ENCODE assay signal across 9 mouse cellular contexts in the genomic region with DNA sequence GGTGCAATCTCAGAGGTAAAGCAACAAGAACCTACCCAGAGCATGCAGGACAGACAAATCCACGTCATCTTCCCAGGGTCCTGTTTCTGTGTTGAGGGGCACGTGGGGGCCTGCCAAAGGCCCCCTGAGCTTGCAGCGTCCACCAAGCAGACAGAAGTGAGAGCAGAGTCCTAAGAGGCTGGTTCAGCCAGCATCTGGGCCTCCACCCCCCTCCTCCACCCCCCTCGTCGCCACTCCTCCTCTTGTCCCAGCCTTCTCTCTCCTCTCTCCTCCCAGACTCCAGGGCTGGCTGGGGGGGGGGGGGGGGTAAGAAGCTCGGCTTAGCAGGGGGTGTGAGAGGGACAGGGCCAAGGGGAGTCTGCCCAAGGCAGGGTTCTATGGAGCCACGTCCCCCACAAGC. TPM values are rescaled to one million over a fixed set of nuclear protein-coding genes. Genes with fewer than 3 reads are reported as not detected.
DNase-seq lines count a peak whose midpoint lies in the region; ATAC-seq and TF ChIP-seq lines count a peak whose summit lies in the region.
"Had no signal": no experiment of that assay in that cellular context is flagged by ENCODE, and none has a peak within 500 bp of the region (broad histone marks: within the 10 kb centered on the region; RNA-seq: fewer than 3 reads in every experiment).

No protein-coding gene starts in this region.

- H3K4me3 ChIP-seq in lung, postnatal 0 days (ENCODE audit: low read depth, low read length): 0 out of 2 replicates have a peak overlapping the region, but pooled peaks have one; percentile 9
- no peak overlapping the region for H3K4me3 ChIP-seq in forebrain, embryonic 14.5 days (ENCODE audit: low read depth, low read length)
- peak overlapping the region; percentile 38 for H3K4me3 ChIP-seq in intestine, embryonic 16.5 days (ENCODE audit: low read length)

- 17% methylated on average over 7 of the region's 7 CpGs for WGBS in lung, postnatal 0 days
- 37% methylated on average over 6 of the region's 7 CpGs for WGBS in forebrain, embryonic 14.5 days
- 25% methylated on average over 7 of the region's 7 CpGs for WGBS in intestine, embryonic 16.5 days

- no peak overlapping the region for H3K9ac ChIP-seq in lung, postnatal 0 days (replicated peaks; ENCODE audit: low read depth)
- no peak overlapping the region; the same call in 1 of the 2 replicates for H3K9ac ChIP-seq in forebrain, embryonic 14.5 days (ENCODE audit: low read length)
- H3K9ac ChIP-seq in intestine, embryonic 16.5 days (ENCODE audit: low read depth, low read length): peak overlapping the region; percentile 52

- ATAC-seq in lung, postnatal 0 days: peak; percentile 52
- ATAC-seq in forebrain, embryonic 14.5 days: no peak
- ATAC-seq in intestine, embryonic 16.5 days: peak; percentile 54; the same call in 1 of the 2 replicates
- no peak for ATAC-seq in CD4-positive, CD25-positive, alpha-beta regulatory T cell, adult 4 months

- peaks cover 11% of the 10 kb centered on the region for H3K4me1 ChIP-seq in lung, postnatal 0 days (ENCODE audit: insufficient read depth, low read depth, low read length)
- peaks cover 9% of the 10 kb centered on the region for H3K4me1 ChIP-seq in forebrain, embryonic 14.5 days (ENCODE audit: control insufficient read depth, insufficient read depth, low read length)
- H3K4me1 ChIP-seq in intestine, embryonic 16.5 days (ENCODE audit: control insufficient read depth, insufficient read depth, low read length): peaks cover 21% of the 10 kb centered on the region

- DNase-seq in lung, postnatal 0 days (ENCODE audit: low spot score): no peak
- DNase-seq in lung, postnatal 25 days (ENCODE audit: low spot score): no peak
- DNase-seq in forebrain, embryonic 14.5 days (ENCODE audit: low spot score): no peak
- DNase-seq in skeletal muscle tissue, adult 2 months (ENCODE audit: low read depth, low spot score): peak; percentile 52
- DNase-seq in urinary bladder, postnatal 36 days (ENCODE audit: low spot score in 2 of 2): no peak
- DNase-seq: adrenal gland, postnatal 25 days; thymus, adult 2 months had no signal

- no peaks in the 10 kb centered on the region for H3K9me3 ChIP-seq in lung, postnatal 0 days (ENCODE audit: low read length)
- H3K9me3 ChIP-seq in forebrain, embryonic 14.5 days (replicated peaks; ENCODE audit: control insufficient read depth, low read length): no peaks in the 10 kb centered on the region
- no peaks in the 10 kb centered on the region for H3K9me3 ChIP-seq in intestine, embryonic 16.5 days (ENCODE audit: control insufficient read depth, low read length)

- H3K4me2 ChIP-seq in lung, postnatal 0 days (replicated peaks; ENCODE audit: low read depth, low read length): peak overlapping the region; percentile 15; the same call in 1 of the 2 replicates
- no peak overlapping the region for H3K4me2 ChIP-seq in forebrain, embryonic 14.5 days (ENCODE audit: low read length)
- H3K4me2 ChIP-seq in intestine, embryonic 16.5 days (ENCODE audit: low read depth, low read length): peak overlapping the region; percentile 48

- H3K27me3 ChIP-seq in lung, postnatal 0 days (replicated peaks; ENCODE audit: insufficient read depth, low read length): no peaks in the 10 kb centered on the region
- no peaks in the 10 kb centered on the region for H3K27me3 ChIP-seq in forebrain, embryonic 14.5 days (replicated peaks; ENCODE audit: control insufficient read depth, insufficient read depth, low read length)
- H3K27me3 ChIP-seq in intestine, embryonic 16.5 days (replicated peaks; ENCODE audit: control insufficient read depth, insufficient read depth, low read length): peaks cover 2% of the 10 kb centered on the region; the same call in 1 of the 2 replicates

- no peak for TF ChIP-seq CTCF in lung, postnatal 0 days (IDR thresholded peaks at IDR 0.05)

- no peaks in the 10 kb centered on the region for H3K36me3 ChIP-seq in lung, postnatal 0 days (ENCODE audit: insufficient read depth, low read length)
- H3K36me3 ChIP-seq in forebrain, embryonic 14.5 days (ENCODE audit: control insufficient read depth, insufficient read depth, low read length): no peaks in the 10 kb centered on the region
- no peaks in the 10 kb centered on the region for H3K36me3 ChIP-seq in intestine, embryonic 16.5 days (ENCODE audit: control insufficient read depth, insufficient read depth, low read length)

- TF ChIP-seq EP300 in lung, postnatal 0 days (IDR thresholded peaks at IDR 0.05): no peak

- H3K27ac ChIP-seq in lung, postnatal 0 days (ENCODE audit: low read length): peak overlapping the region; percentile 75
- H3K27ac ChIP-seq in forebrain, embryonic 14.5 days (ENCODE audit: low read depth, low read length): peak overlapping the region; percentile 9; the same call in 1 of the 2 replicates
- peak overlapping the region; percentile 80 for H3K27ac ChIP-seq in intestine, embryonic 16.5 days (ENCODE audit: low read length)

RNA-seq across cellular contexts. Expression of gene Tns1, which starts 33.1 kb away (rescaled TPM):
- polyA plus RNA-seq in lung, postnatal 0 days (2015; fragmentation: Nextera tagmentation; extraction: Ambion mirVana): 184 and 185 TPM in 2 replicates
- 7.7 and 9.4 TPM in 2 replicates for polyA plus RNA-seq in forebrain, embryonic 14.5 days (2014; fragmentation: Nextera tagmentation; extraction: Ambion mirVana)
- polyA plus RNA-seq in intestine, embryonic 16.5 days (2015; fragmentation: Nextera tagmentation; extraction: Ambion mirVana): 20.2 and 23.4 TPM in 2 replicates
- 10 to 100 TPM; 19.0 to 40.5 TPM for polyA plus RNA-seq in CD4-positive, CD25-positive, alpha-beta regulatory T cell, adult 4 months (2017; shearing (Covaris generic))

RNA-seq across cellular contexts. Expression of gene Rufy4, which starts 34.2 kb away (rescaled TPM):
- polyA plus RNA-seq in lung, postnatal 0 days (2015; fragmentation: Nextera tagmentation; extraction: Ambion mirVana): 0.42 and 0.43 TPM in 2 replicates
- 0.24 and 0.27 TPM in 2 replicates for polyA plus RNA-seq in forebrain, embryonic 14.5 days (2014; fragmentation: Nextera tagmentation; extraction: Ambion mirVana)
- 0.12 and 0.31 TPM in 2 replicates for polyA plus RNA-seq in intestine, embryonic 16.5 days (2015; fragmentation: Nextera tagmentation; extraction: Ambion mirVana)
- polyA plus RNA-seq in CD4-positive, CD25-positive, alpha-beta regulatory T cell, adult 4 months (2017; shearing (Covaris generic)): not detected

Comparison
In these comparisons a context has a peak if more than half of its experiments do, and no peak if none do; other contexts are left out.
1. ATAC-seq: peak in lung, postnatal 0 days (single experiment) and intestine, embryonic 16.5 days (single experiment); none in forebrain, embryonic 14.5 days (single experiment) and CD4-positive, CD25-positive, alpha-beta regulatory T cell, adult 4 months (single experiment).
2. H3K27ac ChIP-seq: peak in every context shown above with its lines; median percentile 80 in intestine, embryonic 16.5 days; 75 in lung, postnatal 0 days; 9 in forebrain, embryonic 14.5 days.